16 mouse cellular contexts compared by ENCODE assay signal in genomic region chr17:69230131-69230621, GRCm38 (mm10).
DNase-seq lines count a peak whose midpoint lies in the region; ATAC-seq lines count a peak whose summit lies in the region.
"Had no signal": no experiment of that assay in that cellular context is flagged by ENCODE, and none has a peak within 500 bp of the region (broad histone marks: within the 10 kb centered on the region; RNA-seq: fewer than 3 reads in every experiment).

No protein-coding gene starts in this region.

- peak; percentile 91 for ATAC-seq in forebrain, embryonic 15.5 days (replicated peaks)
- ATAC-seq in midbrain, embryonic 13.5 days: peak; percentile 80
- ATAC-seq: activated CD4-positive, CD25-positive, alpha-beta regulatory T cell, adult 4 months; intestine, postnatal 0 days had no signal

- H3K36me3 ChIP-seq in forebrain, embryonic 15.5 days: no peaks in the 10 kb centered on the region
- H3K36me3 ChIP-seq in midbrain, embryonic 13.5 days: no peaks in the 10 kb centered on the region
- H3K36me3 ChIP-seq: lung, embryonic 15.5 days had no signal

- no peak overlapping the region for H3K4me3 ChIP-seq in forebrain, embryonic 15.5 days
- H3K4me3 ChIP-seq in midbrain, embryonic 13.5 days (replicated peaks): no peak overlapping the region
- H3K4me3 ChIP-seq: erythroblast, embryonic 14.5 days; layer of hippocampus, adult 2 months; lung, embryonic 15.5 days had no signal

- peaks cover 39% of the 10 kb centered on the region for H3K4me1 ChIP-seq in forebrain, embryonic 15.5 days
- H3K4me1 ChIP-seq in midbrain, embryonic 13.5 days (replicated peaks): peaks cover 36% of the 10 kb centered on the region

- H3K9me3 ChIP-seq in forebrain, embryonic 15.5 days: no peaks in the 10 kb centered on the region
- no peaks in the 10 kb centered on the region for H3K9me3 ChIP-seq in midbrain, embryonic 13.5 days
- H3K9me3 ChIP-seq: lung, embryonic 15.5 days had no signal

- intact Hi-C loops in gastrocnemius, postnatal 14 days (cut with DNase I; ENCODE audit: low total_unique reads): no loop called here

- H3K27ac ChIP-seq in forebrain, embryonic 15.5 days (replicated peaks): peak overlapping the region; percentile 81
- H3K27ac ChIP-seq in midbrain, embryonic 13.5 days: peak overlapping the region; percentile 77
- H3K27ac ChIP-seq: layer of hippocampus, adult 2 months; lung, embryonic 15.5 days had no signal

- H3K4me2 ChIP-seq in forebrain, embryonic 15.5 days (replicated peaks): peak overlapping the region; percentile 11; the same call in 1 of the 2 replicates
- H3K4me2 ChIP-seq in midbrain, embryonic 13.5 days (replicated peaks): no peak overlapping the region
- H3K4me2 ChIP-seq: lung, embryonic 15.5 days had no signal

- peak; percentile 37 to 66 for DNase-seq in cerebellum, postnatal 14 days
- DNase-seq in cerebellum, adult 9-10 months: no peak
- DNase-seq in Muller cell, postnatal 12 days (ENCODE audit: inconsistent ontology term): peak; percentile 71
- DNase-seq in gastrocnemius, adult 18-20 months (ENCODE audit: low spot score): no peak
- no peak for DNase-seq in gastrocnemius, adult 8-10 months (ENCODE audit: low spot score in 2 of 2)
- no peak for DNase-seq in gastrocnemius, postnatal 14 days
- DNase-seq: gastrocnemius, postnatal 25 days; right cerebral cortex, adult 18-20 months; thymus, postnatal 36 days had no signal

- WGBS in forebrain, embryonic 15.5 days: 5% methylated on average over 6 of the region's 6 CpGs
- 21% methylated on average over 6 of the region's 6 CpGs for WGBS in midbrain, embryonic 13.5 days

- no peaks in the 10 kb centered on the region for H3K27me3 ChIP-seq in forebrain, embryonic 15.5 days
- H3K27me3 ChIP-seq in midbrain, embryonic 13.5 days: no peaks in the 10 kb centered on the region
- H3K27me3 ChIP-seq: lung, embryonic 15.5 days had no signal

- H3K9ac ChIP-seq in forebrain, embryonic 15.5 days (replicated peaks): no peak overlapping the region
- no peak overlapping the region for H3K9ac ChIP-seq in midbrain, embryonic 13.5 days (replicated peaks)
- H3K9ac ChIP-seq: lung, embryonic 15.5 days had no signal

Comparison
In these comparisons a context has a peak if more than half of its experiments do, and no peak if none do; other contexts are left out.
1. DNase-seq: peak in cerebellum, postnatal 14 days (2 of 2) and Muller cell, postnatal 12 days (single experiment); none in cerebellum, adult 9-10 months (single experiment), gastrocnemius, adult 18-20 months (single experiment), gastrocnemius, adult 8-10 months (0 of 2) and gastrocnemius, postnatal 14 days (single experiment).